Mouse (Mus musculus) E14TG2a.4 (cell line): ENCODE measurements around the gene Shtn1.

Experiments
- CTCF ChIP-seq: conservative IDR thresholded peaks from 2 replicates; pipeline ENCODE4 v1.5.1; 2014; ENCODE audit warnings: low read length
- NANOG ChIP-seq: IDR thresholded peaks from 2 replicates; pipeline ENCODE4 v1.6.1; 2014; ENCODE audit warnings: borderline replicate concordance, low read length, mixed read lengths

GRCm38 (mm10) chr19:58954779-58955178 is 121.1 kb downstream of the Shtn1 start:
- TF ChIP-seq CTCF (no peak), NANOG (no peak)
